Mouse (Mus musculus) ES-E14 (cell line): ENCODE results near the gene Abca2. TPM values are rescaled to one million over a fixed set of nuclear protein-coding genes. Genes with fewer than 3 reads are reported as not detected.

Experiments
- DNase-seq: peaks from one replicate; pipeline ENCODE4 v3.0.0-alpha.2; 2013; ENCODE audit warnings: low read depth, low spot score
- H3K27ac ChIP-seq: 2 replicates; pipeline ENCODE4 v1.5.1; 2012; ENCODE audit warnings: low read depth, mild to moderate bottlenecking, low read length, moderate library complexity, mixed read lengths; ENCODE audit not compliant: poor library complexity, insufficient read depth, severe bottlenecking
- H3K36me3 ChIP-seq: 2 replicates; pipeline ENCODE4 v1.6.1; 2012; ENCODE audit warnings: mild to moderate bottlenecking, low read length, moderate library complexity, mixed read lengths; ENCODE audit not compliant: control insufficient read depth, poor library complexity, insufficient read depth, severe bottlenecking
- H3K4me1 ChIP-seq, 2 experiments: fragments of 150-350 bp in 1 of 2; sonication (generic) in 1 of 2; 2 replicates each; pipeline ENCODE4 v1.6.1; 2012; ENCODE audit warnings: low read length in 2 of 2, mild to moderate bottlenecking in 1 of 2, mixed read lengths in 1 of 2; ENCODE audit not compliant: control insufficient read depth in 2 of 2, insufficient read depth in 2 of 2, poor library complexity in 1 of 2
- H3K4me3 ChIP-seq, 2 experiments: fragments of 150-350 bp in 1 of 2; sonication (generic) in 1 of 2; 2 replicates each; pipeline ENCODE4 v1.5.1; 2012; ENCODE audit warnings: low read length in 2 of 2, low read depth in 1 of 2, mild to moderate bottlenecking in 1 of 2, mixed read lengths in 1 of 2; ENCODE audit not compliant: insufficient read depth in 1 of 2, poor library complexity in 1 of 2, severe bottlenecking in 1 of 2
- H3K9ac ChIP-seq: 2 replicates; pipeline ENCODE4 v1.6.1; 2012; ENCODE audit warnings: low read depth, mild to moderate bottlenecking, low read length, mixed read lengths; ENCODE audit not compliant: poor library complexity, insufficient read depth, severe bottlenecking
- H3K9me3 ChIP-seq: fragments of 150-350 bp; sonication (generic); 2 replicates; pipeline ENCODE4 v1.6.1; 2012; ENCODE audit warnings: low read depth, mild to moderate bottlenecking, low read length; ENCODE audit not compliant: control insufficient read depth, insufficient read depth
- CHD2 ChIP-seq: IDR thresholded peaks from 2 replicates; pipeline ENCODE4 v1.6.1; 2014; ENCODE audit warnings: mild to moderate bottlenecking, low read depth, low read length, inconsistent platforms
- HCFC1 ChIP-seq: IDR thresholded peaks from 2 replicates; pipeline ENCODE4 v1.6.1; 2012; ENCODE audit warnings: low read length, inconsistent platforms, borderline replicate concordance; ENCODE audit not compliant: insufficient read depth
- MAFK ChIP-seq: IDR thresholded peaks from 2 replicates; pipeline ENCODE4 v1.6.1; 2014; ENCODE audit warnings: mild to moderate bottlenecking, low read depth, low read length, inconsistent platforms; ENCODE audit not compliant: insufficient read depth
- ZC3H11A ChIP-seq: IDR thresholded peaks from 2 replicates; pipeline ENCODE4 v1.6.1; 2012; ENCODE audit warnings: low read depth, mild to moderate bottlenecking, inconsistent platforms, low read length, borderline replicate concordance
- ZNF384 ChIP-seq: IDR thresholded peaks from 2 replicates; pipeline ENCODE4 v1.6.1; 2012; ENCODE audit warnings: low read depth, low read length, inconsistent platforms
- in situ Hi-C, 2 experiments: fragments of 600-800 bp; cut with MboI; formaldehyde crosslinking; loops; one replicate each; pipeline ENCODE4 v1.15.1; 2025; ENCODE audit warnings: low sequenced_read_pairs in 2 of 2, inconsistent platforms in 1 of 2; ENCODE audit not compliant: unreplicated experiment in 2 of 2
- total RNA-seq: library from RNA; depleted of rRNA; stranded (reverse); fragments of 300-350 nt; gene quantifications from 2 replicates; pipeline ENCODE4 v1.2.3, GENCODE M21; 2012

Abca2 gene
- total RNA-seq, 1 experiment, result 12.6 TPM

DNA sequence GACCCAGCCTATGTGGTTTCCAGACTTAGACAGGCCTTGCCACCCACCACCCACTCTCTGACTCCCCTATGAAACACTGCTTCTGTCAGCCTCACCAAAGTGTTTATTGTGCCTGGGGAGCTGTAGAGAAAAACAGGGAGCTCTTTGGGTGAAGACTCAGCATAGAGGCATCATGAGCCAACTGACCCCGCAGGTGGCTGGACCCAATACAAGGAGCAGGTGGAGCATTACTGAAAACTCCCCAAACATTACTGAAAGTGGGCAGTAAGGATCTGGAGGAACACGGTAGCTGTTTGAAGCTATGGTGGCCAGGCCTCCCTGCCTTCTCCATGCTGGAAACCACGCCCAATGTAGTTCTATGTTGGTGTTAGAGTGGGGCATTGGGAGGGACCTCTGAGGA lies 35.1 kb downstream of the Abca2 start:
- in situ Hi-C loops, result no loop called here
- Histone ChIP-seq H3K9me3 (no peaks in the 10 kb centered on the region), H3K27ac (no peak overlapping the region), H3K4me3 (no peak overlapping the region), H3K4me1 (peaks cover 0 to 3% of the 10 kb centered on the region in 2 experiments; a peak in 1 of 4 replicates), H3K9ac (no peak overlapping the region), H3K36me3 (no peaks in the 10 kb centered on the region)
- TF ChIP-seq HCFC1 (no peak), MAFK (no peak), ZNF384 (no peak), CHD2 (no peak), ZC3H11A (no peak)
- DNase-seq, result no peak

DNA sequence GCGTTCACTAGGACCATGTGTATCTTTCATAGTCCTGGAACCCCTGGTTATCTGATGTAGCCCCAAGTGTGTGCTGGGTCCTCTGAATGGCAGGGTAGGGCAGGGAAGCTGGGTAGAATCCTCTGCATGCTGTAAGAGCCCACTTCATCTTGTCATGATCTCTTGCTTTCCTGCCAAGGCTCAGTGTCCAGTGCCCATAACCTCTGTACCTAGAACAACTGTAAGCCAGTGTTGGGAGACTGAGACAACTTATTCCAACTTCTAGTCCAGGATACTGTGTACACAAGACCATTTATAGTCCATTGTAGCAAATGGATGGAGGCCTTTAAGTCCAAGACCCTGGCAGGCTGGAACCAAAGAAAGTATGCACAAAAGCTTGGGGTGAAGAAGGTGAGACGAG lies 36.8 kb downstream of the Abca2 start:
- no peak for DNase-seq
- peaks cover 0 to 3% of the 10 kb centered on the region in 2 experiments; a peak in 1 of 4 replicates for H3K4me1 ChIP-seq
- no peak overlapping the region for H3K27ac ChIP-seq
- no peaks in the 10 kb centered on the region for H3K36me3 ChIP-seq
- H3K4me3 ChIP-seq, result no peak overlapping the region
- no peaks in the 10 kb centered on the region for H3K9me3 ChIP-seq
- no peak overlapping the region for H3K9ac ChIP-seq
- no peak for TF ChIP-seq ZNF384
- TF ChIP-seq ZC3H11A, result no peak
- TF ChIP-seq CHD2, result no peak
- no peak for TF ChIP-seq HCFC1
- no peak for TF ChIP-seq MAFK
- in situ Hi-C loops, result no loop called here

DNA sequence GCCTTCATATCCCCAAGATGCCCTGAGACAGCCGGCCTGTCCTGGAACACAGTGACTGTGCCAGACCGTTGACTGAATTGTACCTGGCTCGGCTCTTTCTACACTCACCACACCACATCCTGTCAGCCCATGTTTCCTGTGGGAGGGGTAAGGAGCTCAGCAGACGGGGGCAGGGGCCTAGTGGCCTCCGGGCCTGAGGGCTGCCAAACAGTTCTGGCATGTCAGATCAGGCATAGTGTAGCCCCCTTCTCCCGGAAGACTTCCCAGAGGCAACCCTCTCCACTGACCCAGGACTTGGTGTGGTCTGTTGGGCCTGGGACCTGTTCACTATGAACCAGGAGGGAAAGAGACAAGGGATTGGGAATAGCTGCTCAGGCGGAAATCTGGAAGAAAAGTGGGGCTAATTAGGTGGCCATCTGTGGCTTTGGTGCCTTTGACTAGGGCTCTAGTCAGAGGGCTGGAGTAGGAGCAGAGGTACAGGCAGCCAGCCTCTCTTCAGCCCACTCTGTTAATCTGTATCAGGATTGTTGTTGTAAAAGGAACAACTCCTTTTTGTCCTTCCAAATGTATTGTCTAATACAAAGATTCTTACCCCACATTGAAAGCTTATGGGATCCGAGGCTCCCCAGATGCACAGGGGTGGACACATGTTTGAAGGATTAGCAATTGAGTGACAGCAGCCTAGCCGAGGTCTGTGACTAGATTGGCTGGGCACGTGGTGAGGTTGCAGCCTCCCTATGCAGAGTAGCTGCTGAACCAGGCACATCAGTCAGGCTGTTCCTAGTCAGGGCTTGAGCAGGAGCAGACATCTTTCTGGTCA lies 37.5 kb downstream of the Abca2 start:
- H3K4me1 ChIP-seq, result peaks cover 0 to 3% of the 10 kb centered on the region in 2 experiments; a peak in 1 of 4 replicates
- H3K27ac ChIP-seq, result no peak overlapping the region
- in situ Hi-C loops, result no loop called here
- no peak for TF ChIP-seq ZC3H11A
- no peak for TF ChIP-seq HCFC1
- TF ChIP-seq CHD2, result no peak
- TF ChIP-seq MAFK, result no peak
- TF ChIP-seq ZNF384, result no peak
- no peaks in the 10 kb centered on the region for H3K9me3 ChIP-seq
- H3K4me3 ChIP-seq, result no peak overlapping the region
- no peak for DNase-seq
- no peak overlapping the region for H3K9ac ChIP-seq
- no peaks in the 10 kb centered on the region for H3K36me3 ChIP-seq

DNA sequence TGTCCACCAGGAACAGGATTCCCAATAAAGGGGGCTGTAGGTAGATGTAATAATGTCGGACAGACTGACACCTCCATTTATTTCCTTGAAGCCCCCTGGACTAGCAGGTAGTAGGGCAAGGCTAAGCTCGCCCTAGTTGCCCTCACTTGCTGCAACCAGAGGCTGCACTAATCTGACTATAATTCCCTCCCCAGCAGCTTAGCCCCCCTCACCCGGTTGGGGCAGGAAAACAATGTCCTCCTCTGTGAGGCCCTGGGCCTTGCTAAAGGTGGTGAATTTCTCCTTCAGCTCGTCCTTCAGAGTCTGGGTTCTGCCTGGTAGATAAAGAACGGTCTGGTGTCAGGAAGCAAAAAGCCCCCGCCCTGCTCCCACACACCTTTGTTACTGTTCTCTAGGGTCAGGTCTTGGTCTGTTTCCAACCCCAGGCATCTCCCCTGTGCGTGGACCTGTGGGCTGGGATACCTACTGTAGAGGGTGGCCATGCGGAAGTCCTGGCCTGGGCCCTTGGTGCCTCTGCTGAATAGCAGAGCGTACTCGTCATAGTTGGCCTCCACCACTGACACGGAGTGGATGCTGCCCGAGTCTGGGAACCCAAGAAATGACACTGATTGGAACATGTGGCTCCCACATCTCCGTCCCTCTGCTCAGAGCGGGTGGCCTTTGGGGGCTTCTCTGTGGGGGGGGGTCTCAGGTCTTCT lies 39.3 kb downstream of the Abca2 start:
- Histone ChIP-seq H3K9ac (no peak overlapping the region), H3K9me3 (no peaks in the 10 kb centered on the region), H3K4me1 (no peaks in the 10 kb centered on the region), H3K36me3 (no peaks in the 10 kb centered on the region), H3K27ac (no peak overlapping the region), H3K4me3 (no peak overlapping the region)
- no peak for DNase-seq
- in situ Hi-C loops, result no loop called here
- TF ChIP-seq HCFC1 (no peak), ZNF384 (no peak), ZC3H11A (no peak)
